Mouse (Mus musculus) right cerebral cortex, postnatal 14 days (tissue): Measurements from ENCODE around the gene Cab39l.
A peak's percentile ranks its signal among the peaks of the same experiment; 100 is the strongest.
"Not testable (repeated sequence)": the region's sequence is repeated elsewhere in the genome, so short reads cannot be mapped to it uniquely, and the experiment has no call there.

Experiments used
- DNase-seq: peaks from one replicate; pipeline ENCODE4 v3.0.0; 2022

Cab39l gene

GRCm38 (mm10) chr14:59591901-59592300, 151.1 kb downstream of the Cab39l start:
- DNase-seq = no peak

GRCm38 (mm10) chr14:59592593-59592992, 151.8 kb downstream of the Cab39l start:
- DNase-seq = no peak

- no peak for DNase-seq
Observed at GRCm38 (mm10) chr14:59594988-59595387, 154.2 kb downstream of the Cab39l start.

GRCm38 (mm10) chr14:59597398-59598259, 156.9 kb downstream of the Cab39l start, which contains the start of gene Cdadc1:
Cdadc1 (minus strand) TSS chr14:59597959.
- peak; percentile 92 for DNase-seq

GRCm38 (mm10) chr14:59598260-59598627, 157.5 kb downstream of the Cab39l start:
- no peak for DNase-seq

GRCm38 (mm10) chr14:59604002-59604645, 163.4 kb downstream of the Cab39l start:
- peak; percentile 13 for DNase-seq

- DNase-seq = peak; percentile 72
Observed at GRCm38 (mm10) chr14:59605671-59606353, 165.0 kb downstream of the Cab39l start.

GRCm38 (mm10) chr14:59607021-59607420, 166.2 kb downstream of the Cab39l start:
- DNase-seq = no peak

- DNase-seq = peak; percentile 86
Observed at GRCm38 (mm10) chr14:59612920-59613625, 172.3 kb downstream of the Cab39l start.

GRCm38 (mm10) chr14:59614149-59614548, 173.4 kb downstream of the Cab39l start:
- not testable (repeated sequence) for DNase-seq

- DNase-seq = no peak
Observed at GRCm38 (mm10) chr14:59616802-59617201, 176.0 kb downstream of the Cab39l start.

GRCm38 (mm10) chr14:59624326-59624885, 183.6 kb downstream of the Cab39l start:
- DNase-seq = no peak

GRCm38 (mm10) chr14:59625158-59625805, 184.5 kb downstream of the Cab39l start, which contains the start of gene Shisa2:
Shisa2 (plus strand) TSS chr14:59625308.
- peak; percentile 67 for DNase-seq

- DNase-seq = peak; percentile 34
Observed at GRCm38 (mm10) chr14:59625806-59626364, 185.1 kb downstream of the Cab39l start.

- DNase-seq = no peak
Observed at GRCm38 (mm10) chr14:59626711-59627110, 185.9 kb downstream of the Cab39l start.

- DNase-seq = no peak
Observed at GRCm38 (mm10) chr14:59627142-59627680, 186.4 kb downstream of the Cab39l start.

- peak; percentile 39 for DNase-seq
Observed at GRCm38 (mm10) chr14:59627823-59628222, 187.1 kb downstream of the Cab39l start.

- no peak for DNase-seq
Observed at GRCm38 (mm10) chr14:59629308-59629707, 188.5 kb downstream of the Cab39l start.

GRCm38 (mm10) chr14:59630096-59630495, 189.3 kb downstream of the Cab39l start:
- DNase-seq = no peak

GRCm38 (mm10) chr14:59632067-59632466, 191.3 kb downstream of the Cab39l start:
- no peak for DNase-seq

GRCm38 (mm10) chr14:59633295-59633898, 192.6 kb downstream of the Cab39l start:
- DNase-seq = no peak
